Mouse (Mus musculus) lung, adult 10 weeks (tissue): ENCODE measurements around the gene Uvrag. TPM values are rescaled to one million over a fixed set of nuclear protein-coding genes. Genes with fewer than 3 reads are reported as not detected.

Experiments used
- polyA plus RNA-seq: library from polyadenylated mRNA; stranded (reverse); fragments of 350-450 nt; fragmentation: Illumina TruSeq; extraction: RNeasy Lipid Tissue Mini Kit (QIAGEN cat#74804); gene quantifications from one replicate; pipeline ENCODE4 v1.2.3, GENCODE M21; 2014; ENCODE audit warnings: low read depth, low replicate concordance; ENCODE audit not compliant: insufficient read depth

Gene Uvrag
- polyA plus RNA-seq = 12.0 TPM

GRCm38 (mm10) chr7:99140984-99141918 is at the start of gene Uvrag:
Gene Uvrag (minus strand): TSS chr7:99141141.

DNA sequence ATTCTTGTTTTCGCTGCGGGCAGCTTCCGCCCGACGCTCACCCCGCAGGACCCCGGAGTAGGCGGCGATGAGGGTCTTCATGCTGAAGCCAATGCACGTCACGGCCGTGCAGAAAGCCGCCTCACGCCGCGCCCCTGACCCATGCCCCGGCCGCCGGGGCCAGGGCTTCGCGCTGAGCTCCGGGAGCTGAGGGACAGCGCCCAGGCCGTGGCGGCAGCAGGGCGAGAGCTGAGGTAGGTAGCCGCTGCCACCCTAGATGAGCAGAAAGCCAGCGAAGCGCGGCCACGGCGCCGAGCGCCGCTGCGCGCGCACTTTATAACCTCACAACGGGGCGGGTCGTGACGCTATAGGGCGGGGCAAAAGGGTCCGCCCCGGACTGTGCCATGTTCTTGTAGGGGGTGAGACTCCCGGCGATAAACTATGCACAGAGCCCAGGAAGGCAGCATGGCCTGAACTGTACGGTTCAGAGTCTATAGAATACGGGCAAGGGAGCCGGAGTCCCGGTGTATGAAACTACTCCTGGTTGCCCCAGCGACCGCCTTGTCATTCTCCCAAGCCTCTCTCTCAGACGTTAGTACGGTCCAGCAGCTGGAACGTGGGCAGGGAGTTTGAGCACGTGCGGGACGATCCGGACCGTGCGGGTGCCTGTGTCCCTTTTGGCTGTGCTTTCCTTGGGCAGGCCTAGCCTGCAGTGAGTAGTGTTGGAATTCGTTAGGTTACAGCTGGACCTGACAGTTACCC is 41.7 kb upstream of the Uvrag start, which contains the start of gene Dgat2:
Gene Dgat2 (minus strand): TSS at position 288 of the 741 bp plus-strand sequence.

Other genes with a start within 250 kb of the Uvrag start
- 21.1 TPM for gene Dgat2, start 41.6 kb upstream of the Uvrag start, polyA plus RNA-seq
- gene Mogat2, start 97.5 kb upstream of the Uvrag start, polyA plus RNA-seq = 0.13 TPM
- 19.8 TPM for gene Map6, start 126.3 kb upstream of the Uvrag start, polyA plus RNA-seq
- gene Serpinh1, start 212.1 kb upstream of the Uvrag start, polyA plus RNA-seq = 219 TPM
- 6.9 TPM for gene Gdpd5, start 240.3 kb upstream of the Uvrag start, polyA plus RNA-seq